Comparison of ENCODE assay signal across 7 mouse cellular contexts in genomic region chr2:91278749-91279371, GRCm38 (mm10). TPM values are rescaled to one million over a fixed set of nuclear protein-coding genes. Genes with fewer than 3 reads are reported as not detected.
DNase-seq lines count a peak whose midpoint lies in the region; ATAC-seq lines count a peak whose summit lies in the region.

No protein-coding gene starts in this region.

- DNase-seq in urinary bladder, postnatal 14 days (ENCODE audit: low spot score) = peak; percentile 74
- no peak for DNase-seq in urinary bladder, adult 2 months (ENCODE audit: low spot score)
- peak; percentile 84 to 85 for DNase-seq in cerebellum, postnatal 14 days
- DNase-seq in heart, postnatal 10 days = peak; percentile 64 to 75
- peak; percentile 67 for DNase-seq in limb, embryonic 10.5 days (ENCODE audit: low spot score)
- DNase-seq in midbrain, embryonic 14.5 days = peak; percentile 83

- H3K4me3 ChIP-seq in limb, embryonic 10.5 days = no peak overlapping the region
- H3K4me3 ChIP-seq in midbrain, embryonic 14.5 days (replicated peaks; ENCODE audit: low read depth, low read length) = no peak overlapping the region

- H3K36me3 ChIP-seq in limb, embryonic 10.5 days = peaks cover 52% of the 10 kb centered on the region
- H3K36me3 ChIP-seq in midbrain, embryonic 14.5 days (ENCODE audit: control insufficient read depth, insufficient read depth, low read length) = peaks cover 51% of the 10 kb centered on the region

- H3K4me1 ChIP-seq in limb, embryonic 10.5 days = peaks cover 24% of the 10 kb centered on the region
- H3K4me1 ChIP-seq in midbrain, embryonic 14.5 days (ENCODE audit: control insufficient read depth, insufficient read depth, low read length) = no peaks in the 10 kb centered on the region

- ATAC-seq in midbrain, embryonic 14.5 days (ENCODE audit: low FRiP score, low TSS enrichment) = peak; percentile 49
- ATAC-seq in erythroid progenitor cell, adult 5-6 weeks (replicated peaks; ENCODE audit: low FRiP score, poor library complexity, severe bottlenecking) = no peak

- no peak overlapping the region for H3K9ac ChIP-seq in midbrain, embryonic 14.5 days (replicated peaks; ENCODE audit: low read length)

- no peak overlapping the region for H3K4me2 ChIP-seq in midbrain, embryonic 14.5 days (ENCODE audit: low read length)

- H3K9me3 ChIP-seq in limb, embryonic 10.5 days (replicated peaks) = no peaks in the 10 kb centered on the region
- H3K9me3 ChIP-seq in midbrain, embryonic 14.5 days (ENCODE audit: control insufficient read depth, low read length) = no peaks in the 10 kb centered on the region

- WGBS in limb, embryonic 10.5 days = 40% methylated on average over 10 of the region's 10 CpGs
- 41% methylated on average over 10 of the region's 10 CpGs for WGBS in midbrain, embryonic 14.5 days

- intact Hi-C loops in heart, postnatal 10 days (cut with DNase I) = no loop called here

- H3K27ac ChIP-seq in limb, embryonic 10.5 days = peak overlapping the region; percentile 31; the same call in 1 of the 2 replicates
- H3K27ac ChIP-seq in midbrain, embryonic 14.5 days (replicated peaks; ENCODE audit: low read depth, low read length) = no peak overlapping the region

- no peaks in the 10 kb centered on the region for H3K27me3 ChIP-seq in limb, embryonic 10.5 days (ENCODE audit: low read depth, poor library complexity, severe bottlenecking)
- H3K27me3 ChIP-seq in midbrain, embryonic 14.5 days (ENCODE audit: control insufficient read depth, insufficient read depth, low read length) = no peaks in the 10 kb centered on the region

RNA-seq across cellular contexts. Expression of gene Arfgap2, which starts 14.1 kb away (rescaled TPM):
- 30.7 and 41.6 TPM in 2 replicates for polyA plus RNA-seq in urinary bladder, adult 2 months (2012; rRNA removed)
- total RNA-seq in heart, postnatal 10 days (2021) = 10 to 100 TPM; 64.2 to 64.5 TPM
- 101 and 113 TPM in 2 replicates for polyA plus RNA-seq in limb, embryonic 10.5 days (2016; fragmentation: Nextera tagmentation; extraction: Ambion mirVana)
- 64.2 and 71.8 TPM in 2 replicates for polyA plus RNA-seq in midbrain, embryonic 14.5 days (2014; fragmentation: Nextera tagmentation; extraction: Ambion mirVana)
- total RNA-seq in erythroid progenitor cell, adult 5-6 weeks (2015; ENCODE audit: low replicate concordance) = 27.2 and 31.7 TPM in 2 replicates
- 19.1 and 44.0 TPM in 2 replicates for total RNA-seq in erythroid progenitor cell, adult 5-6 weeks (2017; ENCODE audit: low replicate concordance)

RNA-seq across cellular contexts. Expression of gene Pacsin3, which starts 23.1 kb away (rescaled TPM):
- 43.3 and 46.7 TPM in 2 replicates for polyA plus RNA-seq in urinary bladder, adult 2 months (2012; rRNA removed)
- total RNA-seq in heart, postnatal 10 days (2021) = 100 to 1,000 TPM; 102 to 119 TPM
- 23.6 and 37.0 TPM in 2 replicates for polyA plus RNA-seq in limb, embryonic 10.5 days (2016; fragmentation: Nextera tagmentation; extraction: Ambion mirVana)
- 8.2 and 11.4 TPM in 2 replicates for polyA plus RNA-seq in midbrain, embryonic 14.5 days (2014; fragmentation: Nextera tagmentation; extraction: Ambion mirVana)
- total RNA-seq in erythroid progenitor cell, adult 5-6 weeks (2015; ENCODE audit: low replicate concordance) = not detected in 2 replicates
- not detected in 2 replicates for total RNA-seq in erythroid progenitor cell, adult 5-6 weeks (2017; ENCODE audit: low replicate concordance)

RNA-seq across cellular contexts. Expression of gene Ddb2, which starts 42.1 kb away (rescaled TPM):
- 28.5 and 43.1 TPM in 2 replicates for polyA plus RNA-seq in urinary bladder, adult 2 months (2012; rRNA removed)
- 1 to 10 TPM; 5.4 to 6.7 TPM for total RNA-seq in heart, postnatal 10 days (2021)
- polyA plus RNA-seq in limb, embryonic 10.5 days (2016; fragmentation: Nextera tagmentation; extraction: Ambion mirVana) = 10.4 and 12.7 TPM in 2 replicates
- polyA plus RNA-seq in midbrain, embryonic 14.5 days (2014; fragmentation: Nextera tagmentation; extraction: Ambion mirVana) = 10.6 and 14.6 TPM in 2 replicates
- 9.0 and 9.6 TPM in 2 replicates for total RNA-seq in erythroid progenitor cell, adult 5-6 weeks (2015; ENCODE audit: low replicate concordance)
- total RNA-seq in erythroid progenitor cell, adult 5-6 weeks (2017; ENCODE audit: low replicate concordance) = 4.6 and 7.6 TPM in 2 replicates
